10 mouse cellular contexts compared by ENCODE assay signal in the genomic region with DNA sequence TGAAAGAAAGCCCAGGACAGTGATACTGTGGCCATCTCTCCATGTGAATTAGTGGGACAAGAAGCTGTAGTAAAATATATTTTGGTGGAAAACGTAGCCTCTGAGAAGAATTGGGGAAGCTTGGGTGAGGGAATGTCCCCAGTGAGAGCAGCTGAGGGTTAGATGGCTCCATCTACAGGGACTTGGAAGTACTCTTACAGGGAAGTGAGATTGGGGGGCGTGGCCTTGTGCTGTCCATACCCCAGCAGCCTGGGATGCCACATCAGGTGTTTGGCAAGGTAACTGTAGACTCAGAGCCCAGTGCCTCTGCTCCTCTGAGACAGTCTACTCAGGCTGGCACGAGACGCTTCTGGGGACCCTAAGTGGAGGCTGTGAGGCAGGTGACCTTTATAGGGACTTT. TPM values are rescaled to one million over a fixed set of nuclear protein-coding genes. Genes with fewer than 3 reads are reported as not detected.
DNase-seq lines count a peak whose midpoint lies in the region; ATAC-seq and TF ChIP-seq lines count a peak whose summit lies in the region.
"Had no signal": no experiment of that assay in that cellular context is flagged by ENCODE, and none has a peak within 500 bp of the region (broad histone marks: within the 10 kb centered on the region; RNA-seq: fewer than 3 reads in every experiment).

No protein-coding gene starts in this region.

- no peaks in the 10 kb centered on the region for H3K27me3 ChIP-seq in forebrain, embryonic 14.5 days (replicated peaks; ENCODE audit: control insufficient read depth, insufficient read depth, low read length)
- no peaks in the 10 kb centered on the region for H3K27me3 ChIP-seq in forebrain, embryonic 12.5 days
- no peaks in the 10 kb centered on the region for H3K27me3 ChIP-seq in liver, embryonic 11.5 days (replicated peaks; ENCODE audit: control insufficient read depth, insufficient read depth, low read length)
- no peaks in the 10 kb centered on the region for H3K27me3 ChIP-seq in Patski
- H3K27me3 ChIP-seq: stomach, embryonic 15.5 days had no signal

- no peak overlapping the region for H3K27ac ChIP-seq in forebrain, embryonic 14.5 days (ENCODE audit: low read depth, low read length)
- H3K27ac ChIP-seq in forebrain, embryonic 12.5 days = no peak overlapping the region
- H3K27ac ChIP-seq in liver, embryonic 11.5 days (ENCODE audit: low read depth, low read length) = no peak overlapping the region
- H3K27ac ChIP-seq: stomach, embryonic 15.5 days had no signal

- 52% methylated on average over 4 of the region's 4 CpGs for WGBS in forebrain, embryonic 14.5 days
- 31% methylated on average over 4 of the region's 4 CpGs for WGBS in forebrain, embryonic 12.5 days
- WGBS in liver, embryonic 11.5 days = 32% methylated on average over 4 of the region's 4 CpGs

- H3K4me2 ChIP-seq in forebrain, embryonic 14.5 days (ENCODE audit: low read length) = no peak overlapping the region
- H3K4me2 ChIP-seq in forebrain, embryonic 12.5 days = no peak overlapping the region
- H3K4me2 ChIP-seq in liver, embryonic 11.5 days = no peak overlapping the region
- H3K4me2 ChIP-seq: stomach, embryonic 15.5 days had no signal

- CTCF ChIA-PET in Patski (lab: Charles Lee) = interaction anchor here (1.0 to 2.9 kb wide), 4 partner anchors 11 to 70 kb away, joined by 3 to 13 read pairs (median 4); no protein-coding TSS in a partner anchor

- TF ChIP-seq CTCF in Patski (IDR thresholded peaks at IDR 0.05) = peak; percentile 32

- POLR2A ChIA-PET in Patski (lab: Charles Lee) = no interaction called here

- H3K9ac ChIP-seq in forebrain, embryonic 14.5 days (ENCODE audit: low read length) = no peak overlapping the region
- H3K9ac ChIP-seq in forebrain, embryonic 12.5 days = no peak overlapping the region
- no peak overlapping the region for H3K9ac ChIP-seq in liver, embryonic 11.5 days (ENCODE audit: low read depth, low read length)
- H3K9ac ChIP-seq: stomach, embryonic 15.5 days had no signal

- H3K4me3 ChIP-seq in forebrain, embryonic 14.5 days (ENCODE audit: low read depth, low read length) = no peak overlapping the region
- H3K4me3 ChIP-seq in forebrain, embryonic 12.5 days (replicated peaks) = no peak overlapping the region
- H3K4me3 ChIP-seq in liver, embryonic 11.5 days (ENCODE audit: low read depth, low read length) = no peak overlapping the region
- H3K4me3 ChIP-seq: stomach, embryonic 15.5 days had no signal

- DNase-seq in forebrain, embryonic 14.5 days (ENCODE audit: low spot score) = peak; percentile 27
- DNase-seq in liver (peak; percentile 9), Patski (ENCODE audit: low read depth, low spot score) (no peak)
- DNase-seq in liver, embryonic 11.5 days (ENCODE audit: low spot score) = no peak
- no peak for DNase-seq in right cerebral cortex, adult 18-20 months
- DNase-seq in kidney, adult 11 months = no peak

- ATAC-seq in forebrain, embryonic 14.5 days = no peak
- no peak for ATAC-seq in forebrain, embryonic 12.5 days (ENCODE audit: low FRiP score)
- no peak for ATAC-seq in liver, embryonic 11.5 days (replicated peaks; ENCODE audit: low FRiP score)
- ATAC-seq in Patski = no peak
- ATAC-seq in megakaryocyte, adult 5-6 weeks (ENCODE audit: poor library complexity, severe bottlenecking) = peak; percentile 56
- ATAC-seq: hindbrain, embryonic 16.5 days had no signal

- H3K4me1 ChIP-seq in forebrain, embryonic 14.5 days (ENCODE audit: control insufficient read depth, insufficient read depth, low read length) = no peaks in the 10 kb centered on the region
- H3K4me1 ChIP-seq in forebrain, embryonic 12.5 days = no peaks in the 10 kb centered on the region
- no peaks in the 10 kb centered on the region for H3K4me1 ChIP-seq in liver, embryonic 11.5 days (replicated peaks; ENCODE audit: control insufficient read depth, insufficient read depth, low read length)
- H3K4me1 ChIP-seq: stomach, embryonic 15.5 days had no signal

- H3K9me3 ChIP-seq in forebrain, embryonic 14.5 days (replicated peaks; ENCODE audit: control insufficient read depth, low read length) = no peaks in the 10 kb centered on the region
- H3K9me3 ChIP-seq in forebrain, embryonic 12.5 days = no peaks in the 10 kb centered on the region
- H3K9me3 ChIP-seq in liver, embryonic 11.5 days (ENCODE audit: control insufficient read depth, low read length) = no peaks in the 10 kb centered on the region
- H3K9me3 ChIP-seq: stomach, embryonic 15.5 days had no signal

- in situ Hi-C loops in Patski (cut with MboI; ENCODE audit: low pct_unique_long_range_greater_than_20kb) = no loop called here

- H3K36me3 ChIP-seq in forebrain, embryonic 14.5 days (ENCODE audit: control insufficient read depth, insufficient read depth, low read length) = peaks cover 12% of the 10 kb centered on the region; the same call in 1 of the 2 replicates
- peaks cover 22% of the 10 kb centered on the region; the same call in 1 of the 2 replicates for H3K36me3 ChIP-seq in forebrain, embryonic 12.5 days (replicated peaks)
- no peaks in the 10 kb centered on the region; the same call in 1 of the 2 replicates for H3K36me3 ChIP-seq in liver, embryonic 11.5 days (ENCODE audit: control insufficient read depth, insufficient read depth, low read length)
- H3K36me3 ChIP-seq: stomach, embryonic 15.5 days had no signal

RNA-seq across cellular contexts. Expression of gene 5730455P16Rik, which starts 23.0 kb away (rescaled TPM):
- polyA plus RNA-seq in forebrain, embryonic 14.5 days (2014; fragmentation: Nextera tagmentation; extraction: Ambion mirVana) = 28.9 and 29.5 TPM in 2 replicates
- polyA plus RNA-seq in forebrain, embryonic 12.5 days (2016; fragmentation: Nextera tagmentation; extraction: Ambion mirVana) = 30.0 and 31.4 TPM in 2 replicates
- polyA plus RNA-seq in liver, embryonic 11.5 days (2014; fragmentation: Nextera tagmentation; extraction: Ambion mirVana) = 15.9 and 16.1 TPM in 2 replicates
- polyA plus RNA-seq in Patski (2021) = 26.3 TPM
- 3.9 and 4.1 TPM in 2 replicates for total RNA-seq in megakaryocyte, adult 5-6 weeks (2015)
- 6.0 and 7.5 TPM in 2 replicates for total RNA-seq in megakaryocyte, adult 5-6 weeks (2017)

RNA-seq across cellular contexts. Expression of gene Zfp207, which starts 28.2 kb away (rescaled TPM):
- polyA plus RNA-seq in forebrain, embryonic 14.5 days (2014; fragmentation: Nextera tagmentation; extraction: Ambion mirVana) = 302 and 305 TPM in 2 replicates
- polyA plus RNA-seq in forebrain, embryonic 12.5 days (2016; fragmentation: Nextera tagmentation; extraction: Ambion mirVana) = 296 and 310 TPM in 2 replicates
- 244 and 245 TPM in 2 replicates for polyA plus RNA-seq in liver, embryonic 11.5 days (2014; fragmentation: Nextera tagmentation; extraction: Ambion mirVana)
- polyA plus RNA-seq in Patski (2021) = 160 TPM
- total RNA-seq in megakaryocyte, adult 5-6 weeks (2015) = 350 and 374 TPM in 2 replicates
- total RNA-seq in megakaryocyte, adult 5-6 weeks (2017) = 194 and 212 TPM in 2 replicates

RNA-seq across cellular contexts. Expression of gene Rhbdl3, which starts 54.1 kb away (rescaled TPM):
- polyA plus RNA-seq in forebrain, embryonic 14.5 days (2014; fragmentation: Nextera tagmentation; extraction: Ambion mirVana) = 10.9 and 11.8 TPM in 2 replicates
- polyA plus RNA-seq in forebrain, embryonic 12.5 days (2016; fragmentation: Nextera tagmentation; extraction: Ambion mirVana) = 20.8 and 21.3 TPM in 2 replicates
- 0.29 and 0.60 TPM in 2 replicates for polyA plus RNA-seq in liver, embryonic 11.5 days (2014; fragmentation: Nextera tagmentation; extraction: Ambion mirVana)
- 5.8 TPM for polyA plus RNA-seq in Patski (2021)
- 0.11 and 1.5 TPM in 2 replicates for total RNA-seq in megakaryocyte, adult 5-6 weeks (2015)
- total RNA-seq in megakaryocyte, adult 5-6 weeks (2017) = 0.11 TPM in 1 of 2 replicates, not detected in the other

Comparison
In these comparisons a context has a peak if more than half of its experiments do, and no peak if none do; other contexts are left out.
1. DNase-seq: peak in forebrain, embryonic 14.5 days (single experiment) and liver (single experiment); none in liver, embryonic 11.5 days (single experiment), Patski (single experiment), right cerebral cortex, adult 18-20 months (single experiment) and kidney, adult 11 months (single experiment).